Mouse (Mus musculus) embryonic fibroblast, embryonic 13.5 days (primary cell): ENCODE data around the gene Foxn1.

Experiments
- CTCF ChIP-seq: IDR thresholded peaks from 2 replicates; pipeline ENCODE4 v1.5.1; 2011; ENCODE audit warnings: mild to moderate bottlenecking, control low read depth, low read length, moderate library complexity, borderline replicate concordance; ENCODE audit not compliant: insufficient read depth
- POLR2A ChIP-seq: IDR thresholded peaks from 2 replicates; pipeline ENCODE4 v1.6.1; 2011; ENCODE audit warnings: low read depth, mild to moderate bottlenecking, control low read depth, low read length, moderate library complexity

DNA sequence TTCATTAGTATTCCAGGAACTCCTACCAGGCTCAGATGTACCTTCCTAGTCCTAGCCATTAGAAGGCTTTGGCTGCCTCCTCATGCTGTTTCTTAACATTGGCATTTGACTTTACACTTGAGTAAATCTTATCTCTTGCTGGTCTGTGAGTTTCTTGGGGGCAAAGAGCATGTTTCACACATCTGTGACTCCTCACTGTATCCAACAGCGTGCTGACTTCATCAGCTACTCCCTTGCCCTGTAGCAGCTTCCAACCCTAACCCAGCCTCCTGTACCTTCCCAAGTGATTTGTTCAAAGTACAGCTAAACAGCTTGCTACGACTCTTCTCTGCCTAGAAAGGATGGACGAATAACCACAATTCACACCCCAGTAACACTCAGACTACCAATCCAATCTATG lies 15.1 kb upstream of the Foxn1 start:
- TF ChIP-seq CTCF (no peak), POLR2A (no peak)
